Mouse (Mus musculus) heart, postnatal 4 days (tissue): ENCODE results near the gene Gm21117. TPM values are rescaled to one million over a fixed set of nuclear protein-coding genes. Genes with fewer than 3 reads are reported as not detected.
"Not testable (repeated sequence)": the region's sequence is repeated elsewhere in the genome, so short reads cannot be mapped to it uniquely, and the experiment has no call there.

Experiments
- DNase-seq: peaks from one replicate; pipeline ENCODE4 v3.0.0; 2021
- total RNA-seq, 2 experiments: library from RNA; stranded (reverse); gene quantifications; 2 replicates each; pipeline ENCODE4 v1.2.3; 2021

The Gm21117 gene
- total RNA-seq: not detected

GRCm38 (mm10) chrY:51124920-51125319 is at the start of gene Gm21117:
Gene Gm21117 (plus strand): TSS chrY:51125220.
- not testable (repeated sequence) for DNase-seq
